Mouse (Mus musculus) liver, postnatal 0 days (tissue): Measurements from ENCODE around the gene Bub1.

Experiments used
- CTCF ChIP-seq: sonication (generic); IDR thresholded peaks from 2 replicates; pipeline ENCODE4 v1.5.1; 2016; ENCODE audit warnings: antibody characterized with exemption, low read depth
- EP300 ChIP-seq: IDR thresholded peaks from 2 replicates; pipeline ENCODE4 v1.6.1; 2016; ENCODE audit warnings: antibody characterized with exemption, low read depth, mild to moderate bottlenecking

DNA sequence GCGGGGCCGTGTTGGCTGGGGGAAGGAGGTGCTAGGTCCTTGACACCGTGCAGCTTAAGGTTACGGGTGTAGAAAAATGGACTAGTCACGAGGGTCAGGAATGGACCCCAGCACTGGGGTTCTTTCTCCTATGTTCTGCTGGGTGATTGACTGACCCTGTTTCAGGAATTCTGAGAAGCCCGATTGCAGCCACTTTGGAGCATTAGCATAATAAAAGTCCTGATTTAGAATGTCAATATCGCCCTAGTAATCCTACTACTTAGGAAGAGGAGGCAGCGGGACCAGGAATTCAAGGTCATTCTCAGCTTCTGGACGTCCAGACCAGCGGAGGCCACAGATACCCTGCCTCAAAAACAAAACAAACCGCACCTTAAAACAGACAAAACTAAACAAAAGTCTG lies 7.8 kb upstream of the Bub1 start:
- TF ChIP-seq CTCF: no peak
- no peak for TF ChIP-seq EP300
